9 mouse cellular contexts compared by ENCODE assay signal in genomic region chr11:67373333-67373732, GRCm38 (mm10). TPM values are rescaled to one million over a fixed set of nuclear protein-coding genes. Genes with fewer than 3 reads are reported as not detected.
A peak's percentile ranks its signal among the peaks of the same experiment; 100 is the strongest.
DNase-seq lines count a peak whose midpoint lies in the region; ATAC-seq and TF ChIP-seq lines count a peak whose summit lies in the region.
"Had no signal": no experiment of that assay in that cellular context is flagged by ENCODE, and none has a peak within 500 bp of the region (broad histone marks: within the 10 kb centered on the region; RNA-seq: fewer than 3 reads in every experiment).

No protein-coding gene starts in this region.

- H3K4me2 ChIP-seq in kidney, embryonic 15.5 days = no peak overlapping the region
- H3K4me2 ChIP-seq in neural tube, embryonic 12.5 days (replicated peaks) = no peak overlapping the region
- H3K4me2 ChIP-seq: embryonic facial prominence, embryonic 12.5 days had no signal

- no peaks in the 10 kb centered on the region for H3K9me3 ChIP-seq in kidney, embryonic 15.5 days (replicated peaks)
- H3K9me3 ChIP-seq in neural tube, embryonic 12.5 days = no peaks in the 10 kb centered on the region
- H3K9me3 ChIP-seq: embryonic facial prominence, embryonic 12.5 days had no signal

- no peak overlapping the region for H3K4me3 ChIP-seq in kidney, embryonic 15.5 days (replicated peaks)
- no peak overlapping the region for H3K4me3 ChIP-seq in layer of hippocampus, adult 2 months
- no peak overlapping the region for H3K4me3 ChIP-seq in neural tube, embryonic 12.5 days
- H3K4me3 ChIP-seq: embryonic facial prominence, embryonic 12.5 days had no signal

- peak; percentile 7 for DNase-seq in kidney, adult 11 months
- DNase-seq in B cell, adult 2 months = peak; percentile 9 to 14
- DNase-seq in ZHBTc4 (ENCODE audit: low read depth, low spot score) = peak; percentile 65
- peak; percentile 64 for DNase-seq in embryo, embryonic 10.5 days (ENCODE audit: low spot score)
- peak in 1 of 2 experiments; percentile 25 for DNase-seq in layer of hippocampus, adult 2 months (ENCODE audit: low spot score in 2 of 2)
- DNase-seq in ovary, postnatal 36 days (ENCODE audit: low spot score) = no peak

- peak; percentile 89 for TF ChIP-seq CTCF in layer of hippocampus, adult 2 months (conservative IDR thresholded peaks at IDR 0.05)

- H3K36me3 ChIP-seq in kidney, embryonic 15.5 days = no peaks in the 10 kb centered on the region
- H3K36me3 ChIP-seq in neural tube, embryonic 12.5 days = no peaks in the 10 kb centered on the region
- H3K36me3 ChIP-seq: embryonic facial prominence, embryonic 12.5 days had no signal

- no peak for ATAC-seq in kidney, embryonic 15.5 days (replicated peaks; ENCODE audit: low FRiP score)
- 0 out of 2 replicates have a peak, but pooled peaks have one; percentile 33 for ATAC-seq in neural tube, embryonic 12.5 days (ENCODE audit: low FRiP score, low read depth)

- 59% methylated on average over 2 of the region's 2 CpGs for WGBS in kidney, embryonic 15.5 days
- 69% methylated on average over 2 of the region's 2 CpGs for WGBS in neural tube, embryonic 12.5 days

- H3K9ac ChIP-seq in kidney, embryonic 15.5 days = no peak overlapping the region
- H3K9ac ChIP-seq in neural tube, embryonic 12.5 days = no peak overlapping the region
- H3K9ac ChIP-seq: embryonic facial prominence, embryonic 12.5 days had no signal

- no peaks in the 10 kb centered on the region for H3K27me3 ChIP-seq in kidney, embryonic 15.5 days
- H3K27me3 ChIP-seq in neural tube, embryonic 12.5 days (replicated peaks) = no peaks in the 10 kb centered on the region
- H3K27me3 ChIP-seq: embryonic facial prominence, embryonic 12.5 days had no signal

- no peak overlapping the region for H3K27ac ChIP-seq in kidney, embryonic 15.5 days
- no peak overlapping the region for H3K27ac ChIP-seq in layer of hippocampus, adult 2 months
- no peak overlapping the region for H3K27ac ChIP-seq in neural tube, embryonic 12.5 days
- H3K27ac ChIP-seq: embryonic facial prominence, embryonic 12.5 days had no signal

- no peaks in the 10 kb centered on the region for H3K4me1 ChIP-seq in kidney, embryonic 15.5 days
- no peaks in the 10 kb centered on the region for H3K4me1 ChIP-seq in neural tube, embryonic 12.5 days
- H3K4me1 ChIP-seq: embryonic facial prominence, embryonic 12.5 days had no signal

RNA-seq across cellular contexts. Expression of gene Myh13, which starts 51.9 kb away (rescaled TPM):
- 0.03 and 0.13 TPM in 2 replicates for polyA plus RNA-seq in kidney, embryonic 15.5 days (2015; fragmentation: Nextera tagmentation; extraction: Ambion mirVana)
- under 1 TPM; 0.10 to 0.12 TPM for total RNA-seq in layer of hippocampus, adult 2 months (2021)
- polyA plus RNA-seq in neural tube, embryonic 12.5 days (2016; fragmentation: Nextera tagmentation; extraction: Ambion mirVana) = not detected in 2 replicates
